Mouse (Mus musculus) stomach, postnatal 0 days (tissue): ENCODE measurements at regions not wholly inside any gene's neighbourhood (a gene's known extent, or its start where the extent isn't known, plus 50 kb on each side); places are given as distances from the start of the nearest gene placed in this dataset.

Source experiments
- CTCF ChIP-seq: IDR thresholded peaks from 2 replicates; pipeline ENCODE4 v1.5.1; 2016; ENCODE audit warnings: antibody characterized with exemption, low read depth, mild to moderate bottlenecking, moderate library complexity
- EP300 ChIP-seq: optimal IDR thresholded peaks from 2 replicates; pipeline ENCODE3; 2016; ENCODE audit warnings: antibody characterized with exemption

DNA sequence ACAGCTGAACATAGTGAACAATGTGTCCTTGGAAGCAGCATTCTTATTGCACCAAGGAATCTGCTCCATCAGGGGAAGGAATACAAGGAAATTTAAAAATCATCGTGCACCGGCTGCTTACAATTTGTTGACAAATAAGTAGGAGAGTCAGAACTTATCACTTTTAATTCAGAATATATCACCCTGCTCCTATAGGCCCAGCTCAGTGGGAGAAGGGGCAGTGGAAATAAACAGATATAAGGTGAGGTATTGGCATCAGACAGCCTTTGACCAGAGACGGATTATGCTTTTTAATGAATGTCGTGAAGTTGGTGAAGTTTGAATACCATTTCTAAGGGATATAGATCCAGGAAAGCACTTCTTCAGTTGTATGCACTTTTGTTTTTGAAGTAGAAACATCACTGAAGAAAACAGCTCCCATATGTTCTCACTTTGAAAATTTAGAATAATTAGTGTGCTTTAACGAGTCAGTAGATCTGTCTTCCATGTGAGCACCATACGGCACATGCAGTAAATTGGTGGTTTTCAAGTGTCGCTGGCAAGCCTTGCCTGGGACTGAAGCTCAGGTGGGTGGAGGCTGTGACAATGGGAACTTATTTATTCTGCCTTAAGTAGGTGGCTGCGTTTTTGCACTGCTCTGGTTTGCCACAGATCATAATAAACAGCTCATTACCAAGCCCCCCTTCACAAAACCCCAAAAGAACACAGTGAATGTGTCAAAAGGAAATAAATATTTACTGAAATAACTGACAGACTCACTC is 176.1 kb upstream of the Clnk start:
- no peak for TF ChIP-seq CTCF
- no peak for TF ChIP-seq EP300
